Mouse (Mus musculus): ENCODE measurements around the gene Tceal9. TPM values are rescaled to one million over a fixed set of nuclear protein-coding genes. Genes with fewer than 3 reads are reported as not detected.
"Not testable (repeated sequence)": the region's sequence is repeated elsewhere in the genome, so short reads cannot be mapped to it uniquely, and the experiment has no call there.

Tceal9 gene
- 66.1 and 78.6 TPM in 2 replicates for polyA plus RNA-seq (2012)

DNA sequence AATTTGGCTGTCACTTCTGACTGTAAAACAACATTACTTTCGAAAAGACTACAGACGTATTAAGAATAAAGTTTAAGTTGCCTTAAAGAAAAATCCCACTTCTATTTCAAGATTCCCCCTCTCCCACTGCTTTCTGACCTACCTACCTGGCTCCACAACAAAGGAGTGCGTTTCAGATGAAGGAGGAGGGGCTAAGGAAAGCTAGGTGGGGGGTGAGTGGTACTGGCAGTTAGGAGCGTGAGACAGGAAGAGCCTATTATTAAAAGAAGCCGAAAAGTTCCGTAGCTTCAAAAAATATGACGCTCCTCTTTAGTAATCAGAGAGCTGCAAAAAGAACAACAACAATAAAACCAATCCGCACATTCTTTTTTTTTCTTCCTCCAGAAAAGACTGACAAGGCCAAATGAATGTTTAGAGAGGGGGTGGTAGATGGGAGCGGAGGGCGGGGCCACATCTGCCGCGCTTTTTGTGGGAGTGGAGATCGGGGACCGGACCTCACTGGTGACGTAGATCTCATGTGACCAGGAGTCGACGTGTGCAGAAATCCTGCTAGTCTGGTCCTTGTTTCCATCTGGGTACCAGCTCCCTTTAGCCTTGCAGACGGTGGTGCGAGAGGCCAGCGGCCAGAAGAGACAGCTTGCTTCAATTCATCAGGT lies at the start of gene Tceal9:
Gene Tceal9, plus strand, starts transcription at position 506 of the 656 bp plus-strand sequence.
- no peak for TF ChIP-seq GATA1 (IDR thresholded peaks at IDR 0.05; ENCODE audit: low read length)

DNA sequence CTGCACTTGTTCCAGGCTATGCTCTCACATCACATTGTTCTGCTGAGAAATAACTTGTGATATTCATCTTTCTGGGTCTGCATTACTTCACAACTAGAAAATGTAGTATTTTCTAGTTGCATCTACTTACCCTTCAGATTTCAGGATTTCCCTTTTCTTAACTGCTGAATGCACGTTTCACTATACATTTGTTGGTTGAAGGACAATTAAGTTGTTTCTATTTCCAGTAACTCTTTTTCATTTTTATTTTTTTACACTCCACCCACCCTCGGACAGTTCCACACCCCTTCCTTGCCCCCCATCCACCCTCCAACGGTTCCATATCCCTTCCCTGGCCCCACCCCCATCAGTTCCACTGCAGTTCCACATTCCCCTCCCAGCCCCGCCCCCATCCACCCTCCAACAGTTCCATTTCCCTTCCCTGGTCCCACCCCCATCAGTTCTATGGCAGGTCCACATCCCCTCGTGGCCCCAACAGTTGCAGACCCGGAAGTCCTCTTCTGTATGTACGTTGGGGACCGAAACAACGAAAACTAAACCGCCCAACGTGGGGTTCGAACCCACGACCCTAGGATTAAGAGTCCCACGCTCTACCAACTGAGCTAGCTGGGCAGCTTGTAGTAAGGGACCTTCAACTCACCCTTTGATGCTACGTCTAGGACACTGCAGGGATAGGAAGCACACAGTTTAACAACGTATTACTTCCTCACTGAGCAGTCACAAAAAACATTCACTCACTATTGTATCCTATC lies 49.5 kb upstream of the Tceal9 start:
- no peak for TF ChIP-seq GATA1 (IDR thresholded peaks at IDR 0.05; ENCODE audit: low read length)

DNA sequence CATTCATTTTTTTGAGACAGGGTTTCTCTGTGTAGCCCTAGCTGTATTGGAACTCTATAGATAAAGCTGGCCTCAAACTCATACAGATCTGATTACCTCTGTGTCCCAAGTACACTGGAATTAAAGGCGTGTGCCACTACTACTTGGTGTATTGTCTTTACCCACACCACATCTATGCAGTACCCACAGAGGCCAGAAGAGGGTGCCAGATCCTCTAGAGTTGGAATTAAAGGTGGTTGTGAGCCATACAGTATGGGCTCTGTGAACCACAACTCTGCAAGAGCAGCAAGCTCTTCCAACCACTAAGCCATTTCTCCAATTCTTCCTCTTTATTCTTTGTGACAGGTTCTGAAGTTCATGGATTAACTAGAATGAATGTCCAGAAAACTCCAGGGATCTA lies 48.0 kb upstream of the Tceal9 start:
- no peak for TF ChIP-seq GATA1 (IDR thresholded peaks at IDR 0.05; ENCODE audit: low read length)

DNA sequence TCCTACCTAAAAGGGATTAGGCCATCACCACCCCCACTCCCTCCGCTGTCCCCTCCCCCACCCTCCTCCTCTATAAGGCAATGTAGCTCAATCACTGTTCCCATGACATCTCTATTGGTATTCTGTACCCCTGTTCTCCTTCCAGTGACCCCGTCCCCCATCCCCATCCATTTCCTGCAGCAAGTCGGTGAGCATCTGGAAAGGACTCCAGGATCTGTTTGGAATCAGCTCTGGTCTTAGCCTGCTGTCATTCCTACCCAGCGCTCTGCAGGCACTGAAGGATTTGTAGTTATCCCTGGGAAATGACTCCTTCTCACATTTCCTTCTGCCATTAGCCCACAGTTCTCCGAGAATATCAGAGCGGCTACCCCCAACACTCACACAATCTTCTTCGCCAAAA lies 41.6 kb upstream of the Tceal9 start:
- TF ChIP-seq GATA1 (IDR thresholded peaks at IDR 0.05; ENCODE audit: low read length), result no peak

DNA sequence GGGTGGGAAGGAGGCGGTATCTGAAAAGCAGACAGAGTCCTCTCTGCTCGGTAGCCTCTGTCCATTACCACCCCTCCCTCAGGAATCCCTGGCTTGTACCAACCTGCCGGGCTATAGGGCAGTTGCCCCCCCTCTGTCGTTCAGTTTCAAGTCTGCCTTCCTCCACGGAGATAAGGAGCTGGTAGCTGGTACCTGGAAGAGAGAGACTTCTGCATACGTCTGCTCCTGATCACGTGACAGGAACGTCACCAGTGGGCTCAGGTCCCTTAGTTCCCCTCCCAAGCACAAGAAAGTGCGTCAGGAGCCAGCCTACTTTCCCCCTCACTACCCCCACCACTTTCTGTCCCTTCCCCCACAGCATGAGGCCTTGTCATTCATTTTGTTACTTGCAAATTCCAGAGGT lies 41.2 kb upstream of the Tceal9 start, which contains the start of gene Tceal5:
Gene Tceal5, minus strand, starts transcription at position 213 of the 403 bp plus-strand sequence.
- no peak for TF ChIP-seq GATA1 (IDR thresholded peaks at IDR 0.05; ENCODE audit: low read length)

DNA sequence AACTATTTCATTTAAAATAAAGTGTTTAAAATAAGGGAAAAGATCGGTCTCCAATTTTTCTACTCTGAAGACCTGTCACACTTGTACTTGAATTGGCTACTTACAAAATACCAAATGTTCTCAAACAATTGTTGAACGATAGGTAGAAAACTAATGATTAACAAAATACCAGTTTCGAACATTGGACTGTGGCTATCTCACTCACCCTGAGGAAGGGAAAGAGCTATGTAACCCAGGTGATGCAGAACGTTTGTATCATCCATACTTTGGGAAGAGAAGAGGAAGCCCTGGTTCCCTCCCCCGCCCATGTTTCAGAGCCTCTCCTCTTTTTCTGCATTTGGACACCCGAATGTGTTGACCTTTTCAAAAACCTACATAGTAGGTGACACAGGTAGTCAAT lies 40.5 kb upstream of the Tceal9 start:
- TF ChIP-seq GATA1 (IDR thresholded peaks at IDR 0.05; ENCODE audit: low read length), result no peak

DNA sequence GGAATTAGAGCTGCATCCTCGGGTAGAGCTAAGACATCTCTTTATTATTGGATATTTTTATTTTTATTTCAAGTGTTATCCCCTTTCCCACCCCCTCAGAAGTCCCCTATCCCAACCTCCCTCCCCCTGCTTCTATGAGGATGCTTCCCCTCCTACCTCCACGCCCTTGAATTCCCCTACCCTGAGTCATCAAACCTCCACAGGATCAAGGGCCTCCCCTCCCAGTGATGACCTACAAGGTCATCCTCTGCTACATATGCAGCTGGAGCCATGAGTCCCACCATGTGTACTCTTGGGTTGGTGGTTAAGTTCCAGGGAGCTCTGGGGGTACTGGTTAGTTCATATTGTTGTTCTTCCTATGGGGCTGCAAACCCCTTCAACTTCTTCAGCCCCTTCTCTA lies 31.5 kb upstream of the Tceal9 start:
- TF ChIP-seq GATA1 (IDR thresholded peaks at IDR 0.05; ENCODE audit: low read length), result no peak

DNA sequence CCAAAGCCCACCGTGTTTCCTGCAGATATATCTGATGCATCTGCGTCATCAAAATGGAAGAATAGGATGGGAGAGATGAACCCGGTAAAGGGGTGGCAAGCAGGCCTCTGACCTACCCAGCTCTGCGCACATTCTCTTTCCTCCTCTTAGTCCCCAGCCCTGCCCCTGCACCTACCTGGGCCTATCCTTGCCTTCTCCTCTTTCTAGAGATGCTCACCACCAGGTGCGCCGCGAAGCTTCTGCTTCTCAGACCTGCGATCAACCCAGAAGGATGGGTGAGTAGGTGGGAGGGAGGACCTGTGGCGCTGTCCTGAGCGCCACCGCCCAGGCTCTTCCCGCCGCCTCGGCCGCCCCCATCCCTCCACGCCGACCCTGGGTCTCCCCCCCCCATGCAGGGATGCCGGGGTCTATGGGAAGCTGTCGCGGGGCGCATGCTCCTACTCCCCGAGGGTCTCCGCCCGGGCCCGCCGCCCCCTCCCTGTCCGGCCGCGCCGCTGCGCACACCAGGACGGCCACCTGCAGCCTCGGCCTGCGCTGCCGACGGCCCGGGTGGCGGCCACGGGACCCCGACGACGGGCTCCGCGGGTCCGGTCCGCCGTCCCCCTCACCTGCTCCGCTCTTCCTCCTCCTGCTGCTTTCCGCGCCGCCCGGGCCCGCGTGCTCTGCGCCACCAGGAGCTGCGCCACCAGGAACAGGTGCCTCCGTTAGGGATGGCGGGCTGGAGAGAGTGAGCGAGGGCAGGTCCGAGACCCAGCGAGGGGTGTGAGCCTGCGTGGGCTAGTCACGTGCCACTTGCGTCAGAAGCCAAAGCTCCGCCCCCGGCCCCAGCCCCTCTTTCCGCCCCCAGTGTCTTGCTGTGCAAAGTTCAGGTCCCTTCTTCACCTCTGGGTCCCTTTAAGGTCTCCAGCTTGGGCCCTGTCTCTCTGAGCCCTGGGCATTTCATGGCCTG lies 29.9 kb upstream of the Tceal9 start, which contains the start of the genes Tceal7 and Bex1:
Gene Tceal7, plus strand, starts transcription at position 51 of the 949 bp plus-strand sequence.
Gene Bex1, minus strand, starts transcription at position 785 of the 949 bp plus-strand sequence.
- not testable (repeated sequence) for TF ChIP-seq GATA1 (IDR thresholded peaks at IDR 0.05; ENCODE audit: low read length)

DNA sequence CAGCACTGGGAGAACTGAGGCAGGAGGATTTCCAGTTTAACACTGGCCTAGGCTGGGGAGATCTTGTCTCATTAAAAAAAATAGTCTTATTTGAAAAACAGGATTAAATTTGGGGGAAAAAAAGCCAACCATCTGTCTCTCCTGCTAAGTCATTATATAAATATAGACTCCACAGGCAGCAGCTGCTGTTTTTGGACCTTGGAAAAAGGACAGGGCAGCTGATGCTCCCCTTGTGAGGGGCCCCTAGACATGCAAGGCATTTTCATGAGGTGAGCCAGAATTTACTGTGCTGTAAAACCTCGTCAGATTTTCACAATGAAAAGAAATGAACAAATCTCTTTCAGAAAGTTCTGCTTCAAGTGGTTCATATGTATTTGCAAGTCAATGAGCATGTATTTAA lies 28.6 kb upstream of the Tceal9 start:
- TF ChIP-seq GATA1 (IDR thresholded peaks at IDR 0.05; ENCODE audit: low read length), result no peak

DNA sequence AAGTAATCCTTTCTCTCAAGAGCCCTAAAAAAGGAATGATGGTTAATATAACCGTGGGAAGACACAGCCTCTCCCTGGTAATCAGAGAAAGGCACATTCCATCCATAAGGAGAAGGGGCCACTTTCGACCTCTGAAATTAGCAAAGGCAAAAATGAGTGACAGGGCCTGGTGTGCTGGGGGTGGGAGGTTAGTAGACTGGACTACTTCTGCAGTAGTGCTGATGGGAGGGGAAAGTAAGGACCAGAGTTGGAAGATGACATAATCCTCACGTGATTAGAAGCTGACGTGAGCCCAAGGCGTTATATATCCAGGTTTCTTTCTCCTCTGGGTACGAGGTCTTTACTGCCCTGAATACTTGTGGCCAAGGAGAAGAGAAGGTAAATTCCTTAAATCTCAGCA lies 21.2 kb upstream of the Tceal9 start:
- TF ChIP-seq GATA1 (IDR thresholded peaks at IDR 0.05; ENCODE audit: low read length), result no peak

DNA sequence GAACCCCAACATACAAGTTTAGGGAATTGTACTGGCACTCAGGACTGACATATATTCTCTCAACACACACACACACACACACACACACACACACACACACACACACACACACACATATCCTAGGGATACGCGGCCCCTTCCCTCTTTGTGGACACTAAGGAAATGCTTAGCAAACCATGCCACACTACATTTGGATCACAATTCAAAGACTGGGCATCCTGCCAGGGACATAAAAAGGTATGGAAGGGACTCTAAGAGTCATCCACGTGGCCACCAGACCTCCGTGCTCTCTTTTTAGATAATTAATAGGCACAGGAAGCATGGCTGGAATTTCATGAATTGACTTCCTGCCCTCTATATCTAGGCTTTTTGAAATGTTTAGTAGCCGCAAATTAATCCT lies 17.1 kb upstream of the Tceal9 start:
- TF ChIP-seq GATA1 (IDR thresholded peaks at IDR 0.05; ENCODE audit: low read length), result no peak

DNA sequence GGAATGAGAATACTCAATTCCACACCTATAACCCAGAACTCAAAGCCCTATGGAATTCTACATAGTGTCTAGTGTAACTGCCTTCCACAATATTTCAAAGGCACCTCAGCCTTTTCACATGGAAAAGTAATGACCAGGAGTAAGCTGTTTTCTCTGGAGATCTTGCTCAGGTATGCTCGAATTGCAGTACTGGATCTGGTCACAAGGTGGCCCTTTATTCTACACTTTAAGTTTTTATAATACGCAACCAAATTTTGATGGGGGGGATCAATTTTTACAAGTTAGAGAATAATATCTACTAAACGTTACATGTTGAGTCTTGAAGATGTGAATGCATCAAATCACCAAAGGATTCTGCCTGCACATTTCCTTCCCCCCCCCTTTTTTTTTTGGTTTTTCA lies 6.8 kb upstream of the Tceal9 start:
- no peak for TF ChIP-seq GATA1 (IDR thresholded peaks at IDR 0.05; ENCODE audit: low read length)

DNA sequence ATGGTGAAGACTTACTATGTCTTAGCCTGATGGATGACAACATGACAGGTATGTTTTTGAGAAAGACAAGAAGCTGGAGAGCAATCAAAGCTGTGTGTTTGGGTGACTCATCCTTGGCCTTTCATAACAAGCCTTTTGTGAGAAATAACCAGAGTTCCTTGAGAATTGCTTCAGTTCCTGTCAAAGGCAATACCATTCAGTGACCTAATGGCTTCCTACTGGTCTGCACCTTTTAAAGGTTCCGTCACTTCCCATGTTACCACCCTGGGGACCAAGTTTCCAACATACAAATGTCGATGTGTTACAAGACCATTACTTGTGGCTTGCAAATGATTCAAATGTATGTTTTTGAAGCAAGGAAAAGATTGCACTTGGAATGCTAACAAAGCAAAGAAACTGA lies 1.7 kb upstream of the Tceal9 start:
- no peak for TF ChIP-seq GATA1 (IDR thresholded peaks at IDR 0.05; ENCODE audit: low read length)

DNA sequence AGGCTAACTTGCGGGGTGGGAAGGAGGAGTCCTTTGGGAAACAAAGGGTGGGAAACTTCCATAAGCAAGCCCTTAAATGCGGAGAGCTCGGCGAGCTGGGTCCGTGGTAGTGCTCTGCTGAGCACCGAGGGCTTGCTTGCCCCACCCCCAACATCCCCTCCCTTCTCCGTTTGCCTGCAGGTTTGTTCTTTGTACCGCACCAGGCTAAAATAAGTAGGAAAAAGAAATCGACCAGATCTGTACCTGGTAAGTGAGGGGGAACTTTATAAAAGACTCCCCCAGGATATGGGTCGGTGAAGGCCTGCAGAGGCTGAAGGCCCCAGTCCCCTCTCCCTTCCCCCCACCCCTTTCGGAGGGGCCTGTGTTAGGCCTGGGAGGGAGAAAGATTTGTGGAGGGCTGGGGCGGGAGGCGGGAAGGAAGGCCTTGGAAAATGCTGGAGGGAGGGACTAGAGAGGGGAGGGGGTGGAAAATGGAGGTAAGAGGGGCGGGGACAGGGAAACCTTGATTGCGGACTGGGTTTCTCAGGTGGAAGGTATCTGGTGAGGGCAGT lies 717 bp downstream of the Tceal9 start:
- no peak for TF ChIP-seq GATA1 (IDR thresholded peaks at IDR 0.05; ENCODE audit: low read length)

DNA sequence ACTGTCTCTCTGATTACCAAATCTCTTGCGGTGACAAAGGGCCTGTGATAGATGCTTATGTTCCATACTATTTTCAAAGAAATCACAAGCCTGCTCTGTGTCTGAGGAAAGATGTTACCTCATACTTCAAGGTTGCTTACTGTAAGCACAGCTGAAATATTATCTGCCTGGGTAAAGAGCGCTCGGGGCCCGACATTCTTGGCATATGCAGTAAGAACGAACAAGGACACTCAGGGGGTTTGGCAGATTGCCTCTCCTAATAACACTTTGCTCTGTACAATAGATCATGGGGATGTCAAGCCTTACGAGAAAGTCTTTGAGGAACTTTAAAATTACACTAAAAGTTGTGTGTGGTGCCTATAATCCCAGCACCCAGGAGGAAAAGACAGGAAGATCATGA lies 3.9 kb downstream of the Tceal9 start:
- TF ChIP-seq GATA1 (IDR thresholded peaks at IDR 0.05; ENCODE audit: low read length), result no peak
